Mouse (Mus musculus) CD4-positive, CD25-positive, alpha-beta regulatory T cell, adult 4 months (primary cell): Measurements from ENCODE around the gene Ncoa7. TPM values are rescaled to one million over a fixed set of nuclear protein-coding genes. Genes with fewer than 3 reads are reported as not detected.

Source experiments
- ATAC-seq: one replicate; pipeline ENCODE4 v1.8.0; 2017
- polyA plus RNA-seq, 2 experiments: library from polyadenylated mRNA; unstranded; fragments of 100-300 nt; shearing (Covaris generic); gene quantifications; one replicate each; pipeline ENCODE4 v1.2.1; 2017

The Ncoa7 gene
- polyA plus RNA-seq: 100 to 1,000 TPM; 105 to 122 TPM

DNA sequence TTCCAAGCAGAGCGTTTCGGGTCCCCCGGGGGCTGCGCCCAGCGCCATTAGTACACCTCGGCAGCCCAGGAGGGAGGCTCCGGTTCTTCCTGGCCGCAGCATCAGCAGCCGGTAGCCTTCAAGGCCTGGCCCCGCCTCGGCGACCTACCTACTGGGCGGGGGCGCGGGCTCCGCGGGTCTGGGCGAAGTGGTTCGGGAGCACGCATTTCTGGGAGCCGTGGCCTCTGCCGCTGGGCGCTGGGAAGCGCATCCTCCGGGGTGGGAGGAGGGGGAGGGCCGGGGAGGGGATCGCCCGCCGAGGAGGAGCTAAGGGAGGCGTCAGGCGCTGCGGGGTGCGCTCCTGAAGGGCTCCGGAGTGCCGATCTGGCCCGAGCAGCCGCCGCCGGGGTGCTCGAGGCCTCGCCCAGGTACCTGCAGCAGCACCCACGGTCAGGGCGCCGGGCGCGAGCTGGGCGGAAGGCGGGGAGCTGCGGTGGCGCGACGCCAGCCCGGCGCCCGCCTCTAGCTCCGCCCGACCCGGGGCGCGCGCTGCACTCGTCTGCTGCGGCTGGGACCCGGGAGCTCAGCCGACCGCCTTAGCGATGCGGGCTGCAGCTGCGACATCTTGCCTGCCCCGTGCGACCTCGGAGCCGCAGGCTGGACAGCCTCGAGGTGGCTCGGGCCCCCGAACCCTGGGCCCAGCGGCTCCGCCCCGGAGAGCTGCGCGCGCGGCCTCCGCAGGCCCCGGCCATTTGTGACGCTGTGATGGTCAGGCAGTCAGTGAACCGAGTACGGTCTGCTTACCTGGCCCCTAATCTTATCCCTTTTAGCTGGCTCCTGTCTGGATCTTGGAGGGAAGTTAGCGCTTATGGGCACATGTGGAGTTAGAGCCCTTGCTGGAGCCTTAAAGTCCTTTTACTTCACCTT is at the start of gene Ncoa7:
TSS of gene Ncoa7 (minus strand) at position 646 of the 906 bp plus-strand sequence.
- ATAC-seq: peak; percentile 75

- no peak for ATAC-seq
Observed at GRCm38 (mm10) chr10:30845101-30845825, 42.1 kb upstream of the Ncoa7 start.

DNA sequence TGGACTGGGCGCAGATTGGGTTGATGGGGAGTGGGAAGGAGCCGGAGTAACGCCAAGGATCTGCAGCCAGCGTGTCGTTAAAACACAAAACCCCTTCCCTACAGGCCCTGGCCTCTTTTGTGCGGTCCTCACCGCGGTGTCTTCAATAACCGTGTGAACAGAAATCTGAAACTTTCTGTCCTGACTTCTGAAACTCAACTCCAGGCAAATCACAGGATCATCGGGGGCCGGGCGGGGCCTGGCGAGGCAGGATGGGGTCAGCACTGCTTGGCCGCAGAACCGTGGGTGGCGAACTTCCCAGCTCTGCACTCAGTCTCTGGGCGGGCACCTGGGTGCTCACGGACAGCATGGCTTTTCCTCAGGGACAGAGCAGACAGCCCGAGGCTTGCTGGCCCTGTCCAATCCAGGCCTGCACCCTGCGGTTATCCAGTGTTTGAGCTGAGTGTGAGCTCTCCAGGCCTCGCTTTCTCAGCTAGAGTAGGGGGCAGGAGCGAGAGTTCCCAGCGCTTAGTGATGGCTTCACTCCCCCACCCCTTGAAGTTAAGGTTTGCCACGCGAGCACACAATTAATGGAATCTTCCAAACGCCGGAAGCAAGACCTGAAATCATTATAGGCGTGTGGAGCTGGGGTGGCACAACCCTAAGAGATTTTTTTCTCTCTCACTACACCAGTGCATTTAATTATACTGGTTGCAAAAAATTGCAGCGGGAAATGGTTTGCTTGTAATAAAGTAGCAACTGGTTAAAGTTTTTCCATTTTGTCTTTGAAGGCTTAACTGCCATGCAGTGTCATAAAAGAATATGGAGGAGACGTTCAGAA is 41.3 kb upstream of the Ncoa7 start:
- no peak for ATAC-seq

DNA sequence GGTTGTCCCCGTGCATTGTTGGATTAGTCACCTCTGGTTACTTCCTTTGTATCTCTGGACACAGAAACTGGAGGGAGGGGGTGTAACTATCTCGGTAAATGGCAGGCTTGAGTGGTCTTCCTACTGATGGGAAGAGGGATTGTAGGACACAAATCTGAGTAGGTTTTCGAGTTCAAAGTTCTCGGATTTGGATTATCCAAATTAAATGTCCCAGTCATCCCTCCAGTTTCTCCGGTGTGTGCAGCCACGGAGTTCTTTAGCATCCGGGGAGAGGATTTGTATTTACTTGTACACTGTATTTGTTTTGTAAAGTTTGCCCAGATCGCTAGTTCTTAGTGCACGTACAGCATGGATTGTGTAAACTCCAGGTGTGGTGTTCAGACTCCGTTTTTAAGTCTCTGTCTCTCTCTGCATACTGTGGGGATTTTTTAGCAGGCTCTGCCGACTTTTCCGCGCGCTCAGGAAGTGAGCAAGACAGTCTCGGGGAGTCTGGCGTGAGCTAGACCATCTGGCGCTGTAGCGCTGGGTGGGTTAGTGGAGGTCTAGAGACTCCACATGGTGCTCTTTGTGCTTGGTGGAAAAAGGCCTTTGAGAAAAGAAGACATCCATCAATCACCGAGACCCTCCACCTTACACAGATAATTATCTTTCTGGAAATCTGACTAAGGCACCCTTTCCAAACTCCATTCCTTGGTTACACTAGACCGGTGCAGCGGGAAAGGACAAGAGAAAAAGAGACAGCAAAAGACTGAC is 40.5 kb upstream of the Ncoa7 start:
- no peak for ATAC-seq

DNA sequence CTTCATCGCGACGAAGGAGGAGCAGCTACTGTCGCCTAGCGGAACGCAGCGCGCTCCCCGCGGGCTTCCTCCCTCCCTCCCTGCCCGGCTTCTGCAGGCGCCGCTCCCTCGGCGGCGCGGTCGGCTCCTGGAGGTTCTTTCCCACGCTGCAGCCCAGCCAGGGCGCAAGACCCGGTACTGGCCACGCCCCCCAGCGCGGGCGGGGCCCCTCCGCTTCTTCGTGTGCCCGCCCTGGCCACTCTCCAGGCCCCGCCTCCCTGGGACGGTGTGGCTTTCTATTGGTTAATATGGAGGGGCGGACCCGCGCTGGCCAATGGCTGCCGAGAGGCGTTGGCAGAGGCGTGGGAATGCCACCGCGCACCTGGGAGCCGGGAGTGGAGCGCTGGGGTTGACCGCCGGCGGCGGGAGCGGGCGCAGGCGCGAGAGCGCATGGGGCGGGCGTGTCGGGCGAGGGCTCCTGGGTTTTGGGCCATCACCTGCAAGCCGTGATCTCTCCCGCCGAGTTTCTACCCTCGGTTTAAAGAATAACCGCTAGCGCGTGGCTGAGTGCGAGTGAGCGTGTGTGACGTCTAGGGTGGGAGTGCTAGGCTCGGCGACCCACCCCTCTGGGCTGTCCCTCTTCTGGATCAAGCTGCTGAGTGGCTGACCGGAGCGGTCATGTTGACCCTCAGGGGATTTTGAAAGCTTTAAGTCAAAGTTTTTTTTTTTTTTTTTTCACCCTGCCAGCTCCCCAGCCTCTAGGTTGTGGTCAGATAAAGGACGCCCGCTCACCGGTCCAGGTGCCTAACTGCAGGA is 39.7 kb upstream of the Ncoa7 start, which contains the start of gene Hey2:
TSS of gene Hey2 (minus strand) at position 159 of the 795 bp plus-strand sequence.
- peak; percentile 92 for ATAC-seq

GRCm38 (mm10) chr10:30842228-30842627 is 39.1 kb upstream of the Ncoa7 start:
- peak; percentile 5 for ATAC-seq

DNA sequence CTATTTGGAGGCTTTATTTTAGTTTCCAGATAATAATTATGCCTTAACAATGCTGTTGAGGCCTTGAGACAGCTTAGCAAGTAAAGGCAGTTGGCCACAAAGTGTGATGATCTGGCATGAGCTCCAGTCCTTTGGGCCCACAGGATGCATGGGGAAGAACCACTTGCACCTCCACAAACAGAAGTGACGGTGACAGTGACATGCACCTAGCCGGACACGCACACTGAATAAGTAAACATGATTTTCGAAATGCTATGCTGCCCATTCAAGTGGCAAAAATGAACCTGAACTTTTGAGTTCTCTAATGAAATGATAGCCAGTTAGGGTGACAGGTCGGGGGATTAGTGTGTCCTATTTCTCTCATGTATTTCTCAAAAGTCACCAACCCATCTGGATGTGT is 37.7 kb upstream of the Ncoa7 start:
- no peak for ATAC-seq

DNA sequence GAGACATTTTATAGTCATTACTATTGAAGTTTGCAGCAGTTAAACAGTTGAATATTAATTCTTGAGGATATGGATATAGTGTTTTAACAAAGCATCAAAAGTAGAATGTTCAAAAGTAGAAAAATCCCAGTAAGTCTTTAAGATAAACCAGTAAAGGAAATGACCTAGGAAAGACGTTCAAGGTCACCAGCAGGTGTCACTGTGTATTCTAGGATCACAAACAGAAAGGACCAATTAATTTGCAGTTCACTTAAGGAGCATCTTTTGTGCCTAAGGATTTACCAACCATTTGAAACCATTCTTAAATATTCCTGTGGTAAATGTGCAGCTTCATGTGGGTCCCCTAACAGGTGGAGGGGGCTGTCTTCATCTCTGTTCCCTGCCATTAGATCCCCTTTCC is 35.1 kb upstream of the Ncoa7 start:
- no peak for ATAC-seq

GRCm38 (mm10) chr10:30825049-30825448 is 21.9 kb upstream of the Ncoa7 start:
- ATAC-seq: peak; percentile 86

DNA sequence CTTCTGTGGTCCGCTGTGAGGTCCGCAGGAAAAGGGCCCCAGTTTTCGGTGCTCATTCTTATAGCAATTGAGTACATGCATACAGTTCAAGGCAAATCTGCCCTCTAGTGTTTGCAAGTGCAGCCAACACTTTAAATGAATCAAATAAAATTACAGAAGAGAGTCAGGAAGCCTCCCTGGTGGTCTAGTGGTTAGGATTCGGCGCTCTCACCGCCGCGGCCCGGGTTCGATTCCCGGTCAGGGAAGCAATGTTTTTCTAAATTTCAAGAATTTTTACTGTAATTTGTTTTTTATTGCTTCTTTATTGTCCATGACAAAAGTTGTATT is 7.8 kb upstream of the Ncoa7 start:
- peak; percentile 98 for ATAC-seq

DNA sequence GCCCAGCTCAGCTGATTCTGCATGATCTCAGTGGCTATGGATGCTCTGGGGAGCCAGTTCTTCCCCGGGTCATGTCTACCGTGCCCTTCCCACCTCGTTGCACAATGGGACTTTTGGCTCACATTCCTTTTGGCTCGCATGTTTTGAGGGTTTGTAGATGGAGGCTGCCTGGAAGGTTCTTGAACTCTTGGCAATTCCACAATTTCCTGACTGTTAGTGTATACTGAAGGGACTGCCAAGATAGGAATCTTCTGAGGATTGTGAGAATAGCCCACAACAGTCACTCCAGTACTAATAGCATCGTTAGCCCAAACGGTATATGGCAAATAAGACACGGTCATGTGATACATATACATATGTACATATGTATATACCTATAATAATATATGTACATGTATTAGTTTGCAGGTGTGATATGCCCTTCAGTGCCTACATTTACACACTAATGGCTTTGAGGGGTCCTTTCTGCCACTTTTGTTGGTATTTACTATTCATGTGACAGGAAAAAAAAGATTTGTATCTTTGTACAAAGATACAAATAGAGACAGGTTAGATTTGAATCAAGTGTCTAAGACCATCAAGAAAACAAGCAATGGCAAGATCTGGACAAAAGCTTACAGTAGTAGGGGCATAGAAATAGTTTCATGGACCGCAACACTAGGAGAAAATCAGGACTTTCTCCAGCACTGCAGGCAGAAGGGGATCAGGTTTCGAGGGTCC is 7.3 kb upstream of the Ncoa7 start:
- peak; percentile 53 for ATAC-seq

GRCm38 (mm10) chr10:30803587-30804253 is 594 bp upstream of the Ncoa7 start:
- peak; percentile 5 for ATAC-seq

DNA sequence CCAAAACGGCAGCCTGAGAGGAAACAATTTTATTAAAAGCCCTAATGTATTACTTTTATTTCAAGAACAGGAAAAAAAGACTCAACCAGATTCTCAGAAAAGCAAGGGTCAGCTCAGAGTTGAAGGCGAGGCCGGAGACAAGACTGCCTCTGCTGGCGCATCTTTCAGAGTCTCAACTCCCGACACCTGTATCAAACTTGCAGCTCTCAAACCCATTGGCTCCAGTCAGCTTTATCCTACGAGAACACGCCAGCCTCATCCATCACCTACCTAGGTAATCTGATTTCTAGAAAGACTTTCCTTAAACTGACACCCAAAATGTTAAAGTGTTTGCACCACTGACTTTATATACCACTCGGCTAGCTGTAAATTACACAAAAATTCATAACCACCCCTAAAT is 1.1 kb downstream of the Ncoa7 start:
- peak; percentile 15 for ATAC-seq

DNA sequence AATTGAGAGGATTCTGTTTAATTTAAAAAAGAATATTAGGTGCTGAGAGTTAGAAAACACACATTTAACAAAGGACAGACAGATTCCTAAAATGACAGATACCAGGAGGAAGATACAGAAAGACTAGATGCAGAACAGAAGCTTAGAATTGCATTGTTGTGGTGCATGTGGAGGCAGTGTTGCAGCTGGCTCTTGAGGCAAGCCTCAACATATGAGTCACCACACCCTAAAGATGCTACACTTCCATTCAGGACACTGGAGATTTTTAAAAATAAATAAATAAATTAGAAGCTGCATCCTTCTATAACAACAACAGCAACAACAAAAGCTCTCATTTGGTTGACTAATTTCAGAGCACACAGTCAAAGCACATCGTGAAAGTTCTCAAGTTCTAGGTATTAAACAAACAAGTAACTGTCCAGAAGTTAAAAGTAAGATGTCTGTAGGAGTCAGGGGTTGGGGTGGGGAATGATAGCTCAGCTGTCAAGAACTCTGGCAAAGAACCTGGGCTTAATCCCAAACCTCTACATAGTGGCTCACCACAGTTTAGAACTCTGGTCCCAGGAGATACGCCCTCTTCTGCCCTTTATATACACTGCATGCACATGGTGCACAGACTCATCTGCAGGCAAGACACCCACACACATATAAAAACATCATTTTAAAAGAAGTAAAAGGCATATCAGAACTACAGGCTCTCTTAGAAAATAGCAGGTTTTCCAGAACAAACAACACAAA is 3.2 kb downstream of the Ncoa7 start:
- no peak for ATAC-seq

DNA sequence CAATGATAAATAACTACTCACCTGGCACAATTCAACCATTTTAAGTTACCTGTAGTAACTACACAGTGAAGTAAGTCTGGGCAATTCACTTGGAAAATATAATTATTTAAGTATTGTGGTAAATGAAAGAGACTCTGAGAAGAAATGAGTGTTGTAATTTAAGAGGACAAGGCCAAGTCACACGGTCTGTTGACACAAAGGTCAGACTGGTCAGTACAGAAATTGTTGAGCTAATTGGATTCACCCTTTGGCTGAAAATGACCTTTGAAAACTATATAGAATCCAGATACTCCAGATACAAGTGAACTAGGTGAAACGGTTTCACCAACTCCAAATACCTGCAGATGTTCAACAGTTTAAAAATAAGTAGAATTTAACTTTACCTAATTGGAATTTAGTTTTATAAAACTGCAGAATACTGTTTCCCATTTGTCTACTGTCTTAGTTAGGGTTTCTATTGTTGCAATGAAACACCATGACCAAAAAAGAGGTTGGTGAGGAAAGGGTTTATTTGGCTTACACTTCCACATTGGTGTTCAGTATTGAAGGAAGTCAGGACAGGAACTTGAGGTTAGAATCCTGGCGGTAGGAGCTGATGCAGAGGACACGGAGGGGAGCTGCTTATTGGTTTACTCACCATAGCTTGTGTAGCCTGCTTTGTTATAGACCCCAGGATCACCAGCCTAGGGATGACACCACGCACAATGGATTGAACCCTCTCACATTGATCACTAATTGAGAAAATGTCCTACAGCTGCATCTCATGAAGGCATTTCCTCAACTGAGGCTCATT is 6.5 kb downstream of the Ncoa7 start:
- no peak for ATAC-seq

GRCm38 (mm10) chr10:30791016-30791415 is 12.1 kb downstream of the Ncoa7 start:
- ATAC-seq: no peak

DNA sequence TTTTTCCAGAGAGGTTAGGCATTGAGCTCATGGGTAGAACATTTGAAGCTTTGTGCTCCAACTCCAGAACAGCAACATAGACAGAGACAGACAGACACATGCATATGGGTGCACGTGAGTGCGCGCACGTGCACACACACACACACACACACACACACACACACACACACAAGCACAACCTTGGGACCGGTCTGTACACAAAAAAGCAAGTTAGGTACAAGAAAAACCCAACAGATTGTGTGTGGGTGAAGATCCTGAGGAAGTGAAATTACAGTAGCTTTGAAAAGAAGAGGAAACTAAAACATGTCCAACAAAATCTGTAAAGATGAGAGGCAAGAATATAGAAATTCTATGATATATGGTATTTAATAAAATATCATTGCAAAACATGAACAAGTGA is 13.6 kb downstream of the Ncoa7 start:
- no peak for ATAC-seq

- ATAC-seq: no peak
Observed at GRCm38 (mm10) chr10:30788340-30788721, 14.8 kb downstream of the Ncoa7 start.
